Comparison of ENCODE assay signal across 24 mouse cellular contexts in genomic region chr11:24115017-24115752, GRCm38 (mm10). TPM values are rescaled to one million over a fixed set of nuclear protein-coding genes. Genes with fewer than 3 reads are reported as not detected.
A peak's percentile ranks its signal among the peaks of the same experiment; 100 is the strongest.
DNase-seq lines count a peak whose midpoint lies in the region; ATAC-seq and TF ChIP-seq lines count a peak whose summit lies in the region.
"Had no signal": no experiment of that assay in that cellular context is flagged by ENCODE, and none has a peak within 500 bp of the region (broad histone marks: within the 10 kb centered on the region; RNA-seq: fewer than 3 reads in every experiment).

No protein-coding gene starts in this region.

- H3K36me3 ChIP-seq in heart, embryonic 12.5 days: no peaks in the 10 kb centered on the region
- no peaks in the 10 kb centered on the region for H3K36me3 ChIP-seq in heart, postnatal 0 days (replicated peaks; ENCODE audit: control insufficient read depth, insufficient read depth, low read length)
- peaks cover 55% of the 10 kb centered on the region for H3K36me3 ChIP-seq in liver, embryonic 15.5 days (replicated peaks)
- H3K36me3 ChIP-seq: forebrain, embryonic 15.5 days; lung, embryonic 15.5 days; midbrain, embryonic 12.5 days had no signal

- H3K9ac ChIP-seq in heart, embryonic 12.5 days: no peak overlapping the region
- no peak overlapping the region for H3K9ac ChIP-seq in heart, postnatal 0 days (replicated peaks; ENCODE audit: low read depth, low read length)
- no peak overlapping the region for H3K9ac ChIP-seq in liver, embryonic 15.5 days
- H3K9ac ChIP-seq: forebrain, embryonic 15.5 days; limb, embryonic 12.5 days; lung, embryonic 15.5 days; midbrain, embryonic 12.5 days; neural tube, embryonic 12.5 days had no signal

- no peak for TF ChIP-seq CTCF in left cerebral cortex, adult 2 months (IDR thresholded peaks at IDR 0.05)
- TF ChIP-seq CTCF in heart, postnatal 0 days (IDR thresholded peaks at IDR 0.05; ENCODE audit: low read depth): no peak

- H3K27me3 ChIP-seq in heart, embryonic 12.5 days (replicated peaks): no peaks in the 10 kb centered on the region
- no peaks in the 10 kb centered on the region for H3K27me3 ChIP-seq in heart, postnatal 0 days (ENCODE audit: control insufficient read depth, insufficient read depth, low read length)
- H3K27me3 ChIP-seq in liver, embryonic 15.5 days: no peaks in the 10 kb centered on the region
- H3K27me3 ChIP-seq: forebrain, embryonic 15.5 days; limb, embryonic 12.5 days; lung, embryonic 15.5 days; midbrain, embryonic 12.5 days; neural tube, embryonic 12.5 days had no signal

- ATAC-seq in heart, embryonic 12.5 days (ENCODE audit: insufficient number of reproducible peaks, low FRiP score): no peak; the same call in 1 of the 2 replicates
- peak; percentile 85 for ATAC-seq in heart, postnatal 0 days (ENCODE audit: insufficient read depth, low read depth)
- peak; percentile 54 for ATAC-seq in liver, embryonic 15.5 days (ENCODE audit: insufficient read depth)
- ATAC-seq: forebrain, embryonic 15.5 days; hindbrain, postnatal 0 days had no signal

- peak overlapping the region; percentile 76 for H3K27ac ChIP-seq in heart, embryonic 12.5 days (ENCODE audit: poor library complexity, severe bottlenecking)
- peak overlapping the region; percentile 1; the same call in 1 of the 2 replicates for H3K27ac ChIP-seq in left cerebral cortex, adult 2 months
- peak overlapping the region; percentile 72 for H3K27ac ChIP-seq in heart, postnatal 0 days (ENCODE audit: low read depth)
- H3K27ac ChIP-seq in liver, embryonic 15.5 days (replicated peaks): peak overlapping the region; percentile 48
- H3K27ac ChIP-seq: forebrain, embryonic 15.5 days; hindbrain, embryonic 10.5 days; hindbrain, postnatal 0 days; limb, embryonic 12.5 days; lung, embryonic 15.5 days; midbrain, embryonic 12.5 days; neural tube, embryonic 12.5 days had no signal

- H3K9me3 ChIP-seq in heart, embryonic 12.5 days (replicated peaks): no peaks in the 10 kb centered on the region
- H3K9me3 ChIP-seq in heart, postnatal 0 days (replicated peaks; ENCODE audit: control insufficient read depth, low read length): no peaks in the 10 kb centered on the region
- H3K9me3 ChIP-seq in liver, embryonic 15.5 days (replicated peaks): no peaks in the 10 kb centered on the region
- H3K9me3 ChIP-seq: forebrain, embryonic 15.5 days; hindbrain, embryonic 10.5 days; limb, embryonic 12.5 days; lung, embryonic 15.5 days; midbrain, embryonic 12.5 days; neural tube, embryonic 12.5 days had no signal

- DNase-seq in heart, postnatal 14 days: no peak
- DNase-seq in left cerebral cortex, adult 2 months (ENCODE audit: extremely low spot score in 1 of 2, low spot score in 2 of 2): no peak
- DNase-seq in left cerebral cortex, adult 18-20 months (ENCODE audit: low spot score in 2 of 2): no peak
- DNase-seq in heart, postnatal 0 days (ENCODE audit: low spot score): peak; percentile 71
- DNase-seq in thymus, postnatal 36 days: no peak
- no peak for DNase-seq in spleen, postnatal 14 days (ENCODE audit: low spot score in 2 of 2)
- DNase-seq: cerebellum, adult 2 months; cerebellum, postnatal 36 days; gastrocnemius, postnatal 14 days; kidney, adult 11 months; kidney, postnatal 25 days; right cerebral cortex, adult 18-20 months; thymus, postnatal 4 days had no signal

- H3K4me2 ChIP-seq in heart, embryonic 12.5 days: no peak overlapping the region
- no peak overlapping the region for H3K4me2 ChIP-seq in heart, postnatal 0 days (ENCODE audit: low read depth, low read length)
- no peak overlapping the region for H3K4me2 ChIP-seq in liver, embryonic 15.5 days
- H3K4me2 ChIP-seq: forebrain, embryonic 15.5 days; limb, embryonic 12.5 days; lung, embryonic 15.5 days; midbrain, embryonic 12.5 days; neural tube, embryonic 12.5 days had no signal

- H3K4me3 ChIP-seq in heart, embryonic 12.5 days: no peak overlapping the region
- H3K4me3 ChIP-seq in left cerebral cortex, adult 2 months: no peak overlapping the region
- H3K4me3 ChIP-seq in heart, postnatal 0 days (ENCODE audit: low read depth, low read length): no peak overlapping the region
- no peak overlapping the region for H3K4me3 ChIP-seq in liver, embryonic 15.5 days (replicated peaks)
- H3K4me3 ChIP-seq: forebrain, embryonic 15.5 days; hindbrain, embryonic 10.5 days; limb, embryonic 12.5 days; lung, embryonic 15.5 days; midbrain, embryonic 12.5 days; neural tube, embryonic 12.5 days had no signal

- peaks cover 41% of the 10 kb centered on the region for H3K4me1 ChIP-seq in heart, embryonic 12.5 days (replicated peaks)
- H3K4me1 ChIP-seq in heart, postnatal 0 days (ENCODE audit: control insufficient read depth, insufficient read depth): peaks cover 19% of the 10 kb centered on the region
- peaks cover 80% of the 10 kb centered on the region for H3K4me1 ChIP-seq in liver, embryonic 15.5 days (replicated peaks)

- TF ChIP-seq EP300 in heart, postnatal 0 days (IDR thresholded peaks at IDR 0.05; ENCODE audit: low read depth): no peak

- intact Hi-C loops in heart, postnatal 14 days (cut with DNase I): no loop called here
- intact Hi-C loops in left cerebral cortex, adult 2 months (cut with DNase I): no loop called here

- 41% methylated on average over 12 of the region's 12 CpGs for WGBS in heart, embryonic 12.5 days
- 43% methylated on average over 12 of the region's 12 CpGs for WGBS in heart, postnatal 0 days
- WGBS in liver, embryonic 15.5 days (ENCODE audit: insufficient replicate concordance): 54% methylated on average over 12 of the region's 12 CpGs

RNA-seq across cellular contexts. Expression of gene Bcl11a, which starts 37.3 kb away (rescaled TPM):
- polyA plus RNA-seq in heart, embryonic 12.5 days (2016; fragmentation: Nextera tagmentation; extraction: Ambion mirVana): 18.1 and 19.3 TPM in 2 replicates
- 1 to 10 TPM; 4.1 to 5.0 TPM for total RNA-seq in heart, postnatal 14 days (2021)
- total RNA-seq in left cerebral cortex, adult 2 months (2021): 100 to 1,000 TPM; 101 to 103 TPM
- 10 to 100 TPM; 87.2 to 93.6 TPM for total RNA-seq in left cerebral cortex, adult 18-20 months (2021)
- 4.1 and 7.1 TPM in 2 replicates for total RNA-seq in heart, postnatal 0 days (2014; rRNA removed; ENCODE audit: low replicate concordance)
- 7.4 and 8.2 TPM in 2 replicates for polyA plus RNA-seq in heart, postnatal 0 days (2015; fragmentation: Nextera tagmentation; extraction: Ambion mirVana)
- polyA plus RNA-seq in liver, embryonic 15.5 days (2015; fragmentation: Nextera tagmentation; extraction: Ambion mirVana): 24.7 and 25.2 TPM in 2 replicates
- polyA plus RNA-seq: C2C12 had no signal

RNA-seq across cellular contexts. Expression of gene A830031A19Rik, which starts 40.3 kb away (rescaled TPM):
- polyA plus RNA-seq in heart, embryonic 12.5 days (2016; fragmentation: Nextera tagmentation; extraction: Ambion mirVana): not detected in 2 replicates
- not detected for total RNA-seq in heart, postnatal 14 days (2021)
- total RNA-seq in left cerebral cortex, adult 2 months (2021): 1 to 10 TPM in 1 of 2 experiments, under 1 TPM in 1; 0.82 to 1.4 TPM
- 1 to 10 TPM; 1.1 to 1.4 TPM for total RNA-seq in left cerebral cortex, adult 18-20 months (2021)
- not detected in 2 replicates for total RNA-seq in heart, postnatal 0 days (2014; rRNA removed; ENCODE audit: low replicate concordance)
- polyA plus RNA-seq in heart, postnatal 0 days (2015; fragmentation: Nextera tagmentation; extraction: Ambion mirVana): not detected in 2 replicates
- not detected in 2 replicates for polyA plus RNA-seq in liver, embryonic 15.5 days (2015; fragmentation: Nextera tagmentation; extraction: Ambion mirVana)
- total RNA-seq: adrenal gland, adult 18-20 months; gastrocnemius, postnatal 14 days; hindbrain, postnatal 0 days had no signal
- polyA plus RNA-seq: C2C12; cerebellum, adult 2 months; forebrain, embryonic 15.5 days; hindbrain, embryonic 10.5 days; hindbrain, postnatal 0 days; limb, embryonic 12.5 days; lung, embryonic 15.5 days; midbrain, embryonic 12.5 days; neural tube, embryonic 12.5 days had no signal

Comparison
In these comparisons a context has a peak if more than half of its experiments do, and no peak if none do; other contexts are left out.
1. H3K27ac ChIP-seq: peak in every context shown above with its lines; median percentile 76 in heart, embryonic 12.5 days; 72 in heart, postnatal 0 days; 48 in liver, embryonic 15.5 days; 1 in left cerebral cortex, adult 2 months.
2. RNA of gene Bcl11a, which starts 37.3 kb away (total RNA-seq): 101 to 103 TPM in left cerebral cortex, adult 2 months and 87.2 to 93.6 TPM in left cerebral cortex, adult 18-20 months; 4.1 to 7.1 TPM in heart, postnatal 0 days and 4.1 to 5.0 TPM in heart, postnatal 14 days; every median in the first group is over 10 times any median in the second.